Mouse (Mus musculus): ENCODE results near the gene Foxp4. TPM values are rescaled to one million over a fixed set of nuclear protein-coding genes. Genes with fewer than 3 reads are reported as not detected.
A peak's percentile ranks its signal among the peaks of the same experiment; 100 is the strongest.

The Foxp4 gene
- polyA plus RNA-seq, 1 experiment from 2014 or later, result 30.7 TPM

DNA sequence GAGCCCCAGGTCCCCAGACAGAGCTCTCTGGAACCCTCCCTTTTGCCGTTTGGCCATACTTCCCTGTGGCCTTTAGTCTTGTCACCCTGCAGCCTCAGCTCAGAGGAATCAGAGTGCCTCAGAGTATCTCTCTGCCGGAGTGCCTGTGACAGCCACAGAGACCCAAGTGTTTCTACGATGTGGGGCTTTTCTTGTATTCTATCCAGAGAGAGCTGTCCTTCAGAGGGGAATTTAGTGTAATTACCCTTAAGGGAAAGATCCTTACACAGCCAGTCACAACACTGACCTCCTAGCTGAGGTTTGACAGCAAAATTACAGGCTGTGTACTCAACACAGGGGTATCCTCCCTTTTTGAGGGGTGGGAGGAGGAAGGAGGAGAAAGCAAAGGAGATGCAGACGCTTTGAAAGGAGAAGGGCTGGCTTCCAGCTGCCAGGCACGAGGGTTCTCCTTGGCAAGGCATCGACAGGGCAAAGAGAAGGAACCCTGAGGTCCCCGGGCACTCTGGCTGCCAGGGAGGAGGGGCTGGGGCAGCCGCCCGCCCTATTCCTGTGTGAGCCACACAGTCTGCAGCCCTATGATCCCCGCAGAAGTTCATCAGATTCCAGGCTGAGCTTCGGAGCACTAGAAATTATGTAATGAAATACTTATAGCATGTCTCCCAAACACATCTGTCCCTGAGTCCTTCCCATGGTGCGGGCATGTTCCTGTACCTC, 28.1 kb upstream of the Foxp4 start:
- ATAC-seq (ENCODE audit: insufficient number of reproducible peaks, low FRiP score, low TSS enrichment, low read depth), result no peak
- WGBS, result 32% methylated on average over 12 of the region's 12 CpGs

DNA sequence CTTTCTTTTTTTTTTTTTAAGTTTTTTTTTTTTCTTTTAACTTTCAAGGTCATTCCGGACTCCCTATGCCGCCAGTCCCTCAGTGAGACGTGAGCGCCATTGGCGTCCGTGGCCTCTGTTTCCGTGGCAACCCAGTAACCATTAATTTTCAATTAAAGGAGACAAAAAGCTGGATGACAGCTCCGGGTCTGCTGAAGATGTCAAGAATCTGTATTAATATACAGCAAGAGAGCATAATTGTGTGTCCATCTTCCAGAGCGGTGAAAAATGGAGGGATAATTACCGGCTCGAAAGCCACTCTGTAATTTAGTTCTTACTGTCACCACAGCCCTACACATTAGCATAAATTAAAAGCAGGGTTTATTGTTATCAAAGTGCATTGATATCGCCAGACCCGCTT, 27.0 kb upstream of the Foxp4 start:
- peaks cover 10% of the 10 kb centered on the region for H3K4me1 ChIP-seq (ENCODE audit: control insufficient read depth, insufficient read depth, low read length)
- WGBS, result 75% methylated on average over 13 of the region's 13 CpGs
- no peak overlapping the region for H3K4me2 ChIP-seq (ENCODE audit: low read depth, severe bottlenecking)
- ATAC-seq (ENCODE audit: insufficient number of reproducible peaks, low FRiP score, low TSS enrichment, low read depth) (no peak), DNase-seq (ENCODE audit: low spot score) (no peak)
- H3K9ac ChIP-seq (ENCODE audit: low read length), result no peak overlapping the region
- no peak overlapping the region for H3K27ac ChIP-seq (replicated peaks; ENCODE audit: low read depth, low read length)
- no peaks in the 10 kb centered on the region for H3K36me3 ChIP-seq (ENCODE audit: control insufficient read depth, insufficient read depth, low read length)
- H3K4me3 ChIP-seq (ENCODE audit: low read depth, low read length), result no peak overlapping the region
- H3K9me3 ChIP-seq (ENCODE audit: control insufficient read depth, low read length), result no peaks in the 10 kb centered on the region
- peaks cover 2% of the 10 kb centered on the region; the same call in 1 of the 2 replicates for H3K27me3 ChIP-seq (ENCODE audit: control insufficient read depth, insufficient read depth, low read length)

More for the DNA sequence above, 28.1 kb upstream of the Foxp4 start:
- Histone ChIP-seq H3K27ac (replicated peaks; ENCODE audit: low read depth, low read length) (no peak overlapping the region), H3K4me2 (ENCODE audit: low read depth, severe bottlenecking) (no peak overlapping the region), H3K4me3 (ENCODE audit: low read depth, low read length) (no peak overlapping the region), H3K36me3 (ENCODE audit: control insufficient read depth, insufficient read depth, low read length) (no peaks in the 10 kb centered on the region), H3K9ac (ENCODE audit: low read length) (no peak overlapping the region), H3K4me1 (ENCODE audit: control insufficient read depth, insufficient read depth, low read length) (peaks cover under 1% of the 10 kb centered on the region; the same call in 1 of the 2 replicates), H3K27me3 (ENCODE audit: control insufficient read depth, insufficient read depth, low read length) (peaks cover 2% of the 10 kb centered on the region; the same call in 1 of the 2 replicates), H3K9me3 (ENCODE audit: control insufficient read depth, low read length) (no peaks in the 10 kb centered on the region)
- no peak for DNase-seq (ENCODE audit: low spot score)

DNA sequence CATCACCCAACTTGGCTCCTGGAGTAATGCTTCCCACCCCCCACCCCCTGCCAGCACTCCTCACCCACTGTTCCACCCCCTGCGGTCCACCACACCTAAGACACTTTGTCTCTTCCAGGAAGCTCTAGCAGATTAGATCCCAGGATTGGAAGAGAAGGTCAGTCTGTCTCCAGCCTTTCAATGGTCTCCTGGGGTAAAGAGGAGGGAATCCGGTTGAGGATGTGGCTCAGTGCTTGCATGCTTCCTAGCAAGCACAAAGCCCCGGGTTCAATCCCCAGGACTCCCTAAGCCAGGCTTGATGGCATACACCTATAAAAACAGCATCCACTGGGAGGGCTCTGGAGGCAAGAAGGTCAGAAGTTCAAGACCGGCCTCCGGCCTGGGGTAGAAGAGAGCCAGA, 26.4 kb upstream of the Foxp4 start:
- 81% methylated on average over 5 of the region's 5 CpGs for WGBS
- H3K27me3 ChIP-seq (ENCODE audit: control insufficient read depth, insufficient read depth, low read length), result peaks cover 2% of the 10 kb centered on the region; the same call in 1 of the 2 replicates
- no peak overlapping the region for H3K4me2 ChIP-seq (ENCODE audit: low read depth, severe bottlenecking)
- DNase-seq (ENCODE audit: low spot score) (no peak), ATAC-seq (ENCODE audit: insufficient number of reproducible peaks, low FRiP score, low TSS enrichment, low read depth) (no peak)
- no peak overlapping the region for H3K4me3 ChIP-seq (ENCODE audit: low read depth, low read length)
- peaks cover 10% of the 10 kb centered on the region for H3K4me1 ChIP-seq (ENCODE audit: control insufficient read depth, insufficient read depth, low read length)
- H3K9me3 ChIP-seq (ENCODE audit: control insufficient read depth, low read length), result no peaks in the 10 kb centered on the region
- no peak overlapping the region for H3K27ac ChIP-seq (replicated peaks; ENCODE audit: low read depth, low read length)
- H3K36me3 ChIP-seq (ENCODE audit: control insufficient read depth, insufficient read depth, low read length), result no peaks in the 10 kb centered on the region
- H3K9ac ChIP-seq (ENCODE audit: low read length), result no peak overlapping the region

DNA sequence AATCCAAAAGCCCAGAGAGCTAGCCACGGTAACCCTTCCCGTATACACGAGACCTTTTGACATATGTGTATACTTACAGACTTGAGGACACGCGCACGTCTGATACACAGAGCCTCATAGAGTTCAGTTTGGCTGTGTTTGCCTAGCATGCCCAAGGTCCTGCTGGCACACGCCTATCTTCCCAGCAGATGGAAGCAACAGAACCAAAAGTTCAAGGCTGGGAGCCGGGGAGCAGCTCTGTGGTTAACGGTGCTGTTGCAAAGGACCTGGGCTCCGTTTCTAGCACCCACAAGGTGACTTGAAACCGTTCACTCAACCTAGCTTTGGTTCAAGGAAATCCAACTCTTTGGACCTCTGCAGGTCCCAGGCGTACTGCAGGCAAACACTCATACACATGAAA, 25.0 kb upstream of the Foxp4 start:
- no peaks in the 10 kb centered on the region for H3K36me3 ChIP-seq (ENCODE audit: control insufficient read depth, insufficient read depth, low read length)
- H3K27ac ChIP-seq (replicated peaks; ENCODE audit: low read depth, low read length), result no peak overlapping the region
- peaks cover 10% of the 10 kb centered on the region for H3K4me1 ChIP-seq (ENCODE audit: control insufficient read depth, insufficient read depth, low read length)
- H3K9ac ChIP-seq (ENCODE audit: low read length), result no peak overlapping the region
- ATAC-seq (ENCODE audit: insufficient number of reproducible peaks, low FRiP score, low TSS enrichment, low read depth), result no peak
- H3K4me3 ChIP-seq (ENCODE audit: low read depth, low read length), result no peak overlapping the region
- DNase-seq (ENCODE audit: low spot score), result no peak
- H3K27me3 ChIP-seq (ENCODE audit: control insufficient read depth, insufficient read depth, low read length), result peaks cover 2% of the 10 kb centered on the region; the same call in 1 of the 2 replicates
- no peak overlapping the region for H3K4me2 ChIP-seq (ENCODE audit: low read depth, severe bottlenecking)
- WGBS, result 94% methylated on average over 12 of the region's 12 CpGs
- H3K9me3 ChIP-seq (ENCODE audit: control insufficient read depth, low read length), result no peaks in the 10 kb centered on the region

DNA sequence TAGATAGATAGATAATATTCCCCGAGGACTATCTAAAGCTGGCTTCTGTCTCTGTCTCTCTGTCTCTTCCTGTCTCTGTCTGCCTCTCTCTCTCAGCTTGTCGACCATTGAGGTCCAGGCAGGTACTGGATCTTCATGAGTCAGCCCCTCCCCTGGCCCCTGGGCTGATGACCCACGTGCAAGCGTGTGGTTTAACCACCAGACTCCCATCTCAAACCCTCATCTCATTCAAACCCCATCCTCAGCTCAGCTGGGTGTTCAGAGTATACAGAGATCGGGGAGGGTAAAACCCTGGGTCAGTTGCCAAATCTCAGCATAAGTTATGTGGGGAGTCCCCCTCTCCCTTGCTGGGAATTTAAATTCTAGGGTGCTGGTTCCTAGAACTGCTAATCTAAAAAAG, 24.3 kb upstream of the Foxp4 start:
- no peak overlapping the region for H3K4me3 ChIP-seq (ENCODE audit: low read depth, low read length)
- peaks cover 13% of the 10 kb centered on the region for H3K4me1 ChIP-seq (ENCODE audit: control insufficient read depth, insufficient read depth, low read length)

DNA sequence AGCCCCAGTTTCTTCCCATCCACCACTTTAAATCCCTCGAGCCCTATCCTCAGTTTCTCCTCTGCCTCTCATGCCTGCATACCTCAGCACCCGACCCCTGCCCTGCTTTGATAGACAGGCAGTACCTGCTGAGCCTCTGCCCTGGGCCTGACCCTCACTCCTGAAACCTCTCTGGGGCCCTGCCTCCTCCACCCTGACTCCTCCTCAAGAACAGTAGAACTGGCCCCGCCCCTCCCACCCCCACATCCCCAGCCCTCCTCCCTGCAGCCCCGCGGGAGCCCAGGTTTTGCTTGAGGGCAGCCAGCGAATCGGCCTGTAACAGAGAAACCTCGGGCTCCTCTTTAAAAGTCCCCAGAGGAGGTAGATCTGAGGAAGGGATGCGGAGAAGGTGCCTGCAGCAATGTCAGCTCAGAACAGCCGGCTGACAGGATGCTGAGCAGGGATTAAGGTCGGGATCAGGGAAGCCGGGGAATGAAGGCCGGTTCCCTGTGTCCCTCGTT, 22.5 kb upstream of the Foxp4 start:
- Histone ChIP-seq H3K27ac (replicated peaks; ENCODE audit: low read depth, low read length) (peak overlapping the region; percentile 30), H3K4me3 (ENCODE audit: low read depth, low read length) (no peak overlapping the region), H3K4me2 (ENCODE audit: low read depth, severe bottlenecking) (peak overlapping the region; percentile 39), H3K36me3 (ENCODE audit: control insufficient read depth, insufficient read depth, low read length) (no peaks in the 10 kb centered on the region), H3K9ac (ENCODE audit: low read length) (peak overlapping the region; percentile 43; the same call in 1 of the 2 replicates), H3K4me1 (ENCODE audit: control insufficient read depth, insufficient read depth, low read length) (peaks cover 24% of the 10 kb centered on the region), H3K27me3 (ENCODE audit: control insufficient read depth, insufficient read depth, low read length) (0 out of 2 replicates have a peak, but pooled peaks cover 1% of the 10 kb centered on the region), H3K9me3 (ENCODE audit: control insufficient read depth, low read length) (no peaks in the 10 kb centered on the region)
- DNase-seq (ENCODE audit: low spot score), result peak; percentile 58
- WGBS, result 4% methylated on average over 14 of the region's 14 CpGs
- no peak for ATAC-seq (ENCODE audit: insufficient number of reproducible peaks, low FRiP score, low TSS enrichment, low read depth)

More for the DNA sequence above, 24.3 kb upstream of the Foxp4 start:
- H3K9ac ChIP-seq (ENCODE audit: low read length), result no peak overlapping the region
- no peak overlapping the region for H3K27ac ChIP-seq (replicated peaks; ENCODE audit: low read depth, low read length)
- DNase-seq (ENCODE audit: low spot score) (no peak), ATAC-seq (ENCODE audit: insufficient number of reproducible peaks, low FRiP score, low TSS enrichment, low read depth) (no peak)
- 81% methylated on average over 5 of the region's 5 CpGs for WGBS
- H3K27me3 ChIP-seq (ENCODE audit: control insufficient read depth, insufficient read depth, low read length), result peaks cover 2% of the 10 kb centered on the region; the same call in 1 of the 2 replicates
- H3K9me3 ChIP-seq (ENCODE audit: control insufficient read depth, low read length), result no peaks in the 10 kb centered on the region
- no peaks in the 10 kb centered on the region for H3K36me3 ChIP-seq (ENCODE audit: control insufficient read depth, insufficient read depth, low read length)
- no peak overlapping the region for H3K4me2 ChIP-seq (ENCODE audit: low read depth, severe bottlenecking)

DNA sequence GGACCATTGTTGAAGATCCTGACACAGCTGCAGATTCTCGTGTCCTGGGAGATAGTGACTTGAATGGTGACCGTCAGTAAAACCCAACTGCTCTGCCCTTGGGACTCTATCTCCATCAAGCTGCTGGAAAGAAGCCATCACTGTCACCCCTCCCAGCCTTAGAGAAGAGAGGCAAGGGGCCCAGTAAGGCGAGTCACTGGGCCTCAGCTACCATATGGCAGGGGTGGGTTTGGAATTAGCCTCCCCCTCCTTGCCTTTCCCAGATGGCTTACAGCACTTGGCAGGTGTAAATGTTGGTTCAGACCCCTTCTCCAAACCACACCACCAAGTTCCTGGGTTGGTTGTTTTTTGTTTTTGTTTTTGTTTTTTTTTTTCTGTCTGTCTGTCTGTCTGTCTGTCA, 21.7 kb upstream of the Foxp4 start:
- Histone ChIP-seq H3K9me3 (ENCODE audit: control insufficient read depth, low read length) (no peaks in the 10 kb centered on the region), H3K27ac (replicated peaks; ENCODE audit: low read depth, low read length) (no peak overlapping the region), H3K36me3 (ENCODE audit: control insufficient read depth, insufficient read depth, low read length) (no peaks in the 10 kb centered on the region), H3K4me3 (ENCODE audit: low read depth, low read length) (no peak overlapping the region), H3K4me2 (ENCODE audit: low read depth, severe bottlenecking) (no peak overlapping the region), H3K4me1 (ENCODE audit: control insufficient read depth, insufficient read depth, low read length) (peaks cover 24% of the 10 kb centered on the region), H3K27me3 (ENCODE audit: control insufficient read depth, insufficient read depth, low read length) (no peaks in the 10 kb centered on the region), H3K9ac (ENCODE audit: low read length) (no peak overlapping the region)
- 75% methylated on average over 3 of the region's 3 CpGs for WGBS
- no peak for ATAC-seq (ENCODE audit: insufficient number of reproducible peaks, low FRiP score, low TSS enrichment, low read depth)
- no peak for DNase-seq (ENCODE audit: low spot score)

DNA sequence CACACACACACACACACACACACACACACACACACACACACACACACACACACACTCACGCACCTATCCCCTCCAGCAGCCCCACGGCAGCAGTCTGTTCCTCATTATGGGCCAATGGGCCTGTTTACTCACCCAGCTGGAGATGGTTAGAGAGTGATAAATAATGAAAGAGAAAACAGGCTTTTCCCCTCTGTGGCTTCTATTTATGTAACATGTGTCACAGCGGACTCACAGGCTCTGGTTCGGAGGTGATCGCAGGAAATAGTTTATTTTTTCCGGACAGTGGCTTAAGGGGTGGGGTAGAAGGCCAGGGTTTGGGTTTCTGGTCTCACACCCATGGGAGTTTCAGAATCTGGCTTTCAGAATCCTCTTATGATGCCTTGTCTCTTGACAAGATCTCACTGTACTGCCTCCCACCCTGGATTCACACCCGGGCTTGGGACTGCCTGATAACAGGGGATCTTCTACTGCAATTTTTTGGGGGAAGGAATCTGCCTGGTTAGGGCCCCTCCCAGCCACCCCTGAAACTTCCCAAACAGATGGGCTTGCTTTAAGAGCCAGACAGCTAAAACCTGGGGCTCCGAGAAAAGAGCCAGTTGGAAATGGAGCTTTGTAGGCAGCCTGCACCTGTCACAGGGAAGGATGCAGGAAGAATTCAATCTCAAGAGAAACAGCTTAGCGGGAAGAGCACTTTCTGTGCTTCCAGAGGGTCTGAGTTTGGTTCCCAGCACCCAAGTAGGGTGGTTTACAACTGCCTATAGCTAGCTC, 18.8 kb upstream of the Foxp4 start:
- DNase-seq (ENCODE audit: low spot score), result peak; percentile 72
- 12% methylated on average over 9 of the region's 9 CpGs for WGBS
- no peak overlapping the region for H3K4me2 ChIP-seq (ENCODE audit: low read depth, severe bottlenecking)

More for the DNA sequence above, 18.8 kb upstream of the Foxp4 start:
- Histone ChIP-seq H3K9me3 (ENCODE audit: control insufficient read depth, low read length) (no peaks in the 10 kb centered on the region), H3K27me3 (ENCODE audit: control insufficient read depth, insufficient read depth, low read length) (no peaks in the 10 kb centered on the region), H3K9ac (ENCODE audit: low read length) (no peak overlapping the region), H3K4me1 (ENCODE audit: control insufficient read depth, insufficient read depth, low read length) (peaks cover 26% of the 10 kb centered on the region), H3K36me3 (ENCODE audit: control insufficient read depth, insufficient read depth, low read length) (no peaks in the 10 kb centered on the region), H3K4me3 (ENCODE audit: low read depth, low read length) (no peak overlapping the region), H3K27ac (replicated peaks; ENCODE audit: low read depth, low read length) (no peak overlapping the region)
- ATAC-seq (ENCODE audit: insufficient number of reproducible peaks, low FRiP score, low TSS enrichment, low read depth), result no peak; the same call in 1 of the 2 replicates

Data from limb, embryonic 11.5 days (tissue).